Mouse (Mus musculus): ENCODE measurements around the gene Tesk2.
A peak's percentile ranks its signal among the peaks of the same experiment; 100 is the strongest.
"Not testable (repeated sequence)": the region's sequence is repeated elsewhere in the genome, so short reads cannot be mapped to it uniquely, and the experiment has no call there.

The Tesk2 gene

DNA sequence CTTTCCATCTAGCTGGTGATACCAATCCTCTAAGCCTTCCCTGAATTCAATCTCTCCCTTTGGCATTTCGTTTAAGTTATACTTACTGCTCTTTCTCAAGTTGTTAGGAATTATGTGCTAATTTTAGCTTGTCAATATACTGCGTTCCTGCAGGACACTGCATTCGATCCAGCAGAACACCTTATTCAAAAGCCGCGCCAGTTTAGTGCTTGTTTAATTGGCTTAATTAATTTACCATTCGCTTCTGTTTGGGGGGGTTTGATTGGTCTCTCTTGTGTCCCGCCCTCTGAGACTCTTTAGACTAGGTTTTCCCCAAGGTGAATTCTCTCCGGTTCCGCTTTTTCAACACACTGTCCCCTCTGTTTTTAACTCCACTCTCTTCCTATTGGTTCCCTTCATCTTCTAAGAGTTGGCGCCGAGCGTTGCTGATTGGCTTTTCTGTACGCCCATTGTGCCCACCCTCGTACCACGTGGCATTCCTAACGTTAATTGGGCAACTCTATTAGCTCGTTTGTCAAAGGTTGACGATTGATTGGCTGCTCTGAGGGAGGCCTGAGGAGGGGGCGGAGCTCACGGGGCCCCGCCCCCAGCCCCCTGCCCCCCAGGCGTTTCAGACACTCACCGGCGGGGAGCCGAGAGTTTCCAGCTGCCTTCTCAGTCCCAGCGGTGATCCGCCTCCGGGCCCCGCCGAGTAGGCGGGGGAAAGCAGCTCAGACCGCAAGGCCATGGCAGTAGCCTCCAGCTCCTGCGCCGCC lies at the start of gene Tesk2:
Gene Tesk2 (plus strand): TSS at position 606 of the 755 bp plus-strand sequence.
- DNase-seq (ENCODE audit: low spot score) = peak; percentile 79

DNA sequence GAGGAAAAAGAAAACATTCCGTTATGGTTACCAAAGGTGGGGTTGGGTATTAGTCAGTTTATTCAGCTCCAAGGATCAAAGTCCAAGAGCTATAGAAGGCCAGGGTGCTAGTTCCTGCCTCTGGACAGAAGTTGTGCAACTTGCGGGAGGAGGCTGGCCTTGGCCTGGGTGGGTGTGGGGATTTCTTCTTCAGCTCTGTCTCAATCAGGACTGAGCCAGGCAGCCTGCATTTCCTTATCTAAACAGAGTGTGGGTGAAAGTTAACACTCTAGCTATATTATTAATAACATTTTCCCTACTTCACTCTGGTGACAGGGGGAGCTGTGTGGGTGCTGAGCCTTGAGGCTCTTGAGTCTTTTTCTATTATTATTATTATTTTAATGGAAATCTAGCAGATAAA lies 48.0 kb upstream of the Tesk2 start:
- peak; percentile 28 for DNase-seq (ENCODE audit: low spot score)

DNA sequence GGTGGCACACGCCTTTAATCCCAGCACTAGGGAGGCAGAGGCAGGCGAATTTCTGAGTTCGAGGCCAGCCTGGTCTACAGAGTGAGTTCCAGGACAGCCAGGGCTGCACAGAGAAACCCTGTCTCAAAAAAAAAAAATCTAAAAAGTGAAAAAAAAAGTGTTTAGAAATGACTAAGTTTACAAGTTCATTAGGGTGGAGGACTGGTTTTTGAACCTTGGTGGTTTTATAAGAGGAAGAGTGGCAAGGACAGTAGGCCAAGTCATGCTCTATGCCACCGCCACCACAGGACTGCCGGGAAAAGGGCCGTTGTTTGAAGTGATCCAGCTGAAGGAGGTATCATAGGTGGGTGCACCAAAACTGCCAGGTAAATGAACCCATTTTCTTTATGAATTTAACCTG lies 46.0 kb upstream of the Tesk2 start:
- DNase-seq (ENCODE audit: low spot score) = not testable (repeated sequence)

DNA sequence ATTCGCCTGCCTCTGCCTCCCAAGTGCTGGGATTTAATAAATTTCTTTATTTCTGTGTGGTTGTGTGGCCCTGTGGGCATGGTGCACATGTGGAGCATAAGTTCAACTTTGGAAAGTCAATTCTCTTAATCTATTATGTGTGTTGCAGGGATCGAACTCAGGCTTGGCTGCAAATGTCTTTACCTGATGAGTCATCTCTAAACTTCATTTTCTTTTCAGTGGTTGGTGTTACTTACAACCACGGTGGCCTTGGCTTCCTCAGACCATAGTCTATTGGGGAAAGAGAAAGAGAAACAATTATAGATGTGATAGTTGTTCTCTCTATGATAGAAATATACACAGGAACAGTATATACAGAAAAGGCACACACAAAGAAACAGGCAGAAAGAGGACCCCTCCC lies 44.7 kb upstream of the Tesk2 start:
- DNase-seq (ENCODE audit: low spot score) = no peak

DNA sequence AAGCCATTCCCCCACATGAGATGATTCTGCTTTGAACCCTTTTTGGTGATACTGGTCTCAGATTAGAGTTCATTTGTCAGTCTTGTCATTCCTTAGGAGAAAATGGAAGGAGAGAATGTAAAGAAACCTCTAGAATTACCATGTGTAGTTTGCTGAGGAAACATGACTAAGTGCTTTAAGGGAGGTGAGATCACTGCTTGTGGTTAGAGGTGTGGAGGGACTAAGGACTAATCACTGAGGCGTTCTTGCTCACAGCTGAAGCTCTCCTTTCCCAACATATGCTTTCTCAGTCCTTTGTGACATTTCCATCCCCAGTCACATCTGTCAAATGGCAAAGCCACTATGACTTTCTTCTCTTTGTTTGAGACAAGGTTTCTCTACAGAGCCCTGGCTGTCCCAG lies 42.9 kb upstream of the Tesk2 start:
- DNase-seq (ENCODE audit: low spot score) = no peak

DNA sequence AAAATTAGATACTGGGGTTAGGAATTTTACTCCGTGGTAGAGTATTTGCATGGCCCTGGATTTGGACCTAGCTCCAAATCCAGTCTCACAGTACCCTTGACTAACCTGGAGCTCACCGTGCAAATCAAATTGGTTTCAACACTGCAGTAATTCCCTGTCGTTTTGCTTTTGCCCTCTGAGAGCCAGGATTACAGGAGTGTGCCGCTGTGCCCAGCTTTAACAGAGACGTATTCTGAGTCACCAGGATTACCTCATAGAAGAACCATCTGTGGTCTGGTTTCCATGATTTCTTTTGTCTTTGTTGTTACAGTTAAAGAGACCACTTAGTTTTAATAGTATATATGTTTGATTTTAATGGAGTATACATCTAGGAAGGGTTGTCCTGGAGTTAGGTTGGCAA lies 41.6 kb upstream of the Tesk2 start:
- no peak for DNase-seq (ENCODE audit: low spot score)

DNA sequence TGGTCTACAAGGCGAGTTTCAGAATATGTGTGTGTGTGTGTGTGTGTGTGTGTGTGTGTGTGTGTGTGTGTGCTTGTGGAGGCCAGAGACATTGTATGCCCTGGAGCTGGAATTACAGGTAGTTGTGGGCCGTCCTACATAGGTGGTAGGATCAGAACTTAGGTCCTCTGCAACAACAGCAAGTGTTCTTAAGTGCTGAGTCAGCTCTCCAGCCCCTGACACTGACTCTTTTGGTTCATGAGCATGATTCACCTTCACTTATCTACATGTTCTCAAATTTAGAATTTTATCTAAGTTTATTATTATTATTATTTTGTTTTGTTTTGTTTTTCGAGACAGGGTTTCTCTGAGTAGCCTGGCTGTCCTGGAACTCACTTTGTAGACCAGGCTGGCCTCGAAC lies 40.2 kb upstream of the Tesk2 start:
- DNase-seq (ENCODE audit: low spot score) = not testable (repeated sequence)

DNA sequence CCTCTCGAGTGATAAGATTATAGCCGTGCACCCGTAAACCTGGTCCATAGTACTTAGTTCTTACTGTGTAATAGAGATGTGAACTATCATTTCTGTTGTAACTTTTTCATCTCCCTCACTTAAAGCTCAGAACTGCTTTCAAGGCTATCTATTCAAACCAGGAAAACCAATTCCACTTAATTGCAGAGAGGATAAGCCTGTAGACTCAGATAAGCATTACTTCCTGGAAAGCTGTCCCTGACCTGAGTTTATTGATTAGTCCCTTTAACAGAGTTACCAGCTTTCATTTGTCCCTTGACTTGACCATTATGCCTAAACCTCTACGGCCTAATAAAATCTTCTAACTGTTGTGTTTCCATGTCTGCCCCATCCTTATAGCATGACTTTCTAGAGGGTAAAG lies 36.8 kb upstream of the Tesk2 start:
- no peak for DNase-seq (ENCODE audit: low spot score)

DNA sequence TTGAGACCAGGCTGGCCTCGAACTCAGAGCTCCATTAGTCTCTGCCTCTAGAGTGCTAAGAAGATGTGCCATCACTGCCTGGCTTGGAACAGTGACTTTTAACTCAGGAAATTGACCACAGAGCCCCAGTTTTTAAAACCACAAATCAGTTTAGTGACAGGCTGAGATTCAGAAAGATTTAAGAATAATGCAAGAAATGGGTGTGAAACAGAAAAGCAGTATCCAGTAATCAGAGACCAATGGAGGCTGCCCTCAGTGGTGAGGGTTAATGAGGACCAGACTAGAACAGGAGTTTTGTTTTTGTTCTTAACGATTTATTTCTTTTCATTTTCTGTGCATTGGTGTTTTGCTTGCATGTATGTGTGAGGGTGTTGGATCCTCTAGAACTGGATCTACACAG lies 36.1 kb upstream of the Tesk2 start:
- DNase-seq (ENCODE audit: low spot score) = no peak

DNA sequence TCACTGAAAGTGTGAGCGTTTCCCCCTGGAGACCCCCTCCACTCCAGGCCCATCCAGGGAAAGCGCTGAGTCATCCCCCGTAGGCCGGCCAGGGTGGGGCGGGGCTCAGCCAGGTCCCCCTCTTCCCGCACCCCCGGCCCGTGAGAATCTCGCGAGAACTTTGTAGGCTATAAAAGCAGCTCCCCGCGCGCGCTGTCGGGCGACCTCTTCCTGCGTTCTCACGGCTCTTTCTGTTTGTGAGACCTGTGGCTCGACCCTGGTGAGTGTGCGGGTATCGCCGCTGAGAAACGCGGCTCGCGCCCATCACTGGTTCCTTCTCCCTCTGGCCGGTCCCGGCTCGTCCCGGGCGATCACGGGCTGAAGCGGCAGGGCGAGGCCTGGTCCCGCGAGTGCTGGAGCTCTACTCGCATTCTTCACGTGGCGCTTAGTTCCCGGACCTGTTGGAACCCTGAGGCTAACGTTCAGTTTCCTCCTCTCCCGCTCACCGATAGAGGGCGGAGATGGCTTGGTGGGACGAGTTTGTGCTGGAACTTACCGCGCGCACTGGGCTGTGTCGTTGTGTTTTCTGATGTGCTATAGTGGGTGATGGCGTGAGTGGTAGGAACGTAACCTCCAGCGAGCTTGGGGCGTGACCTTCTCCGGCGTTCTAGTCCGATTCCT lies 35.2 kb upstream of the Tesk2 start, which contains the start of gene Prdx1:
Gene Prdx1 (plus strand): TSS at position 143 of the 660 bp plus-strand sequence.
- DNase-seq (ENCODE audit: low spot score) = peak; percentile 99

DNA sequence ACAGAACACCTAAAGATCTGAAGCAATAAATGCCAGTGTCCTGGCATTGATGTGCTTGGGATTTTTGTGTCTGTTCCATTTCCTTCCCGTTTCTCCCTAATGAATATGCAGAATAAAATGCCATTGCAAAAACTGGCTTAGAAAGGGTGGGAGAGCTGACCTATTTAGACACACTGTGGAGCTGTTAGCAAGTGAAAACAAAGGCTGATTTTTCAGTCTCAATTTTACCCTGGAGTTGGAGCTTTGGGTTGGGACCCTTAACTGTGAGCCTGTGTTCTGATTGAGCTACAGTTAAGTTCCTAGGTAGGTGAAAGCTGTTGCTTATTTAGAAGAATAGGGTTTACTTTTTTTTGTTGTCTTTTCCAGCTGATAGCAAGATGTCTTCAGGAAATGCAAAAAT lies 33.7 kb upstream of the Tesk2 start:
- DNase-seq (ENCODE audit: low spot score) = no peak

DNA sequence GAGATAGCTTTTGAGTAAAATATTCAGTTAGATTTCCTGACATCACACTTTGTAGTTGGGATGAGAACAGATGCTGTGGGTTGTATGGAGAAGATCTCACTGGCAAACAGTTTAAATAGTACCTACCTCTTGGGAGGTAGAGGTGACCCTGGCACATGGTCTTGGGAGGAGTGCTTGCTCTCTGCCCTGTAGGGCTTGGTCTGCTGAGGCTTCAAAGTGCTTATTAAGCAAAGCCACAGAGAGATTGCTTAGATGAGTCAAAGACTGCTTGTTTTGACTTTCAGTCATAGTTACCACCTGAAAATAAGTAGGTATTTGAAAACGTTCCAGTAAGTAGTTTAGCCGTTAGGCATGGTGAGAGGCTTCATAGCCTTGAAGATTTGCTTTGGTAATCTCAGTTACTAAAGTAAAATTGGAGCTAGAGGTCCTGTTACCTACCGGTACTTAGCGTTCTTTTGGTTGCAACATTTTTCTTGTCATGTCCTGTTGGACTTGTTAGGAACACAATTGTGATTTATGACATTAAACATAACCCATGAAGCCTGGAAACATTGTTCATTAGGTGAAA lies 31.4 kb upstream of the Tesk2 start:
- DNase-seq (ENCODE audit: low spot score) = no peak

DNA sequence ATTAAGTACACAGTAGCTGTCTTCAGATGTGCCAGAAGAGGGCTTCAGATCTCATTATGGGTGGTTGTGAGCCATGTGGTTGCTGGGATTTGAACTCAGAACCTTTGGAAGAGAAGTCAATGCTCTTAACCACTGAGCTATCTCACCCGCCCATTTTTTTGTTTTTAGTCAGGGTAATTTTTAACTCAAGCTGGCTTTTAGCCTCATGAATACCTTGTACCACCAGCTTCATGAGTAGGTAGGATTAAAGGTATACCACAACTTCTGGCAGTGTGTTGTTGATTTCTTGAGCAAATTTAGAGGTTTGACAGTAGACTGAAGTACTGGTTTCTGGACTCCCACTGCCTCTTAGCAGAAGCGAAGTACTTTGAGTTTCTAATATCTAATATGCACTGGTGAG lies 28.6 kb upstream of the Tesk2 start:
- no peak for DNase-seq (ENCODE audit: low spot score)

DNA sequence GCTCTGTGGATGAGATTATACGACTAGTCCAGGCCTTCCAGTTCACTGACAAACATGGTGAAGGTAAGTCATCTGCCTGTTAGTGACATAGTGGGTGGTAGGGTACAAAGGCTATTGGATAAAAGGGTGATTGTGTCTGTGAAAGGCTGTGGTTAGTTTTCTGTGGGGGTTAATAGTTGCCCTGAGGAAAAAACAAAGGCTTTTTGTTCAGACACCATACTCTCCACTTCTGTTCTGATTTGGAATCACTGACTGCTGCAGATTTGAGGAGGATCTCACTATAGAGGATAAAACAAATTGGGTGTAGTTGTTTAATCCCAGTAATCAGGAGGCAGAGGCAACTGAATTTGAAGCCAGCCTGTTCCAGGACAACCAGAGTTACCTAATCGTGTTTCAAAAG lies 27.0 kb upstream of the Tesk2 start:
- DNase-seq (ENCODE audit: low spot score) = no peak

DNA sequence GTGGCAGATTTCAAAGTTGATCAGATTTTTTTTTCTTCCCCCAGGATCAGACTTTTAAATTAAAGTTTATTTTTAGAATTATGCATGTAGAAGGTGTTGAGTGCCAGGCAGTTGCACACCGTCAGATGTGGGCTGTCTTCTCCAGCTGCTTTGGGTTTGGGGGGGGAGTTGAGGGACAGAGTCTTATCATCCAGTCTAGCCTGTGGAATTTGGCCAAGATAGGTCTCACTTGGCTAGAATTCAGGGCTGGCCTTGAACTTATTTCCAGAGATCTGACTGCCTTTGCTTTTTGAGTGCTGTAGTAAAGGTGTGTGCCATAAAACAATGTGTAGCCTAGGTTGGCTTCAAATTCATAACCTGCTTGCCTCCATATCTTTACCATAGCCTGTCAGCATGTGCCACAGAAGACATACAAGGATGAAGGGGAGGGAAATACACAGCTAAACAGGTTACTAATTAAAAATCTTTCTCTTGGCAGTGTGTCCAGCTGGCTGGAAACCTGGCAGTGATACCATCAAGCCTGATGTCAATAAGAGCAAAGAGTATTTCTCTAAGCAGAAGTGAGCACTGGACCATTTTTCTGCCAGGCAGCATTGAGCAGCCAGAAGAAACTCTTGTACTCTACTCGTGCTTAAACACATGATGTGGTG lies 21.9 kb upstream of the Tesk2 start:
- DNase-seq (ENCODE audit: low spot score) = no peak

DNA sequence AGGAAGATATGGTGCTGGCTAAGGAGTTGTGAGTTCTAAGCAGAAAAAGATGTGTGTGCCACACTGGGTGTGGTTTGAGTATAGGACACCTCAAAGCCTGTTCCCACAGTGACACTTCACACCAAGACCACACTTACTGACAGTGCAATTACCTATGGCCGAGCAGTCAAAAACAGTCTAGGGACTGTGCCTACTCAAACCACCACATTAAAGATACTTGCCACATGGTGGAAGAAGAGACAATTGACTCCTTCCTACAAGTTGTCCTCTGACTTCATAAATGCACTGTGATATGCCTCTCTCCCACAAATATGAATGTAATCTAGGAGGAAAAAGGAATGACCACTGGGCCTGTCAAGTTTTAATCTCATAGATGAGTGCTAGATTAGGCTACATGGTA lies 19.8 kb upstream of the Tesk2 start:
- no peak for DNase-seq (ENCODE audit: low spot score)

DNA sequence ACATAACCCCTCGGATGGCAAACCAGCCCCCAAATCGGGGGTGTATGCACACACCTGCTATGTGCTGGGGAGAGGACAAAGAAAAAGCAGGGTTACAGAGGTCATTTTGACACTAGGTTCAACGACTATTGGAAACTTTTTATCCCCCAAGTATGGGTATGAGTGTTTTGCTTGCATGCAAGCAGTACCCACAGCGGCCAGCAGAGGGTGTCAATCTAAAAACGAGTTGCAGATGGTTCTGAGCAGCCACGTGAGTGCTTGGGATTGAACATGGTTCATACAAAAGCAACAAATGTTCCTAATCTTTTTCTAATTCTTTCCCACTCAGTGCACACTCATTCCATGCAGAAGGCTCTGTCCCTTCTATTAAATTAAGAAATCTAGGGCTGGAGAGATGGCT lies 16.9 kb upstream of the Tesk2 start:
- DNase-seq (ENCODE audit: low spot score) = peak; percentile 81

DNA sequence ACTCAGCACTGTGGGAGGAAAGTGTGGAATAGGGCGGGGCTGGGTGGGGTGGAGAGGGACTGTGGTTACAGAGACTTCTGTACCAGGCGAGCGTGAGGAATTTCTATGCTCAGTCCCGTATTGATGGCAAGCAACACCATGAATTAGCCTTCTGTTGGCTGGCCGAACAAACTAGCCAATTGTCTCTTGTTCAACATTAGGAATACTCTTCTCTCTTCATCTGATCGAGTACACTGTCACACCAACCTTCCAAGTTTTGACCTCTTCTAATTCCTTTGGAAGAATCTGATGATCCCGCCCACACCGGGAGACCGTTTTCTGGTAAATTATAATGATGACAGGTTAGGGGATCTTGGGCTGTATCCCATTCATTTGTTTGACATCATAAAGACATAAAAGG lies 13.1 kb upstream of the Tesk2 start:
- no peak for DNase-seq (ENCODE audit: low spot score)

DNA sequence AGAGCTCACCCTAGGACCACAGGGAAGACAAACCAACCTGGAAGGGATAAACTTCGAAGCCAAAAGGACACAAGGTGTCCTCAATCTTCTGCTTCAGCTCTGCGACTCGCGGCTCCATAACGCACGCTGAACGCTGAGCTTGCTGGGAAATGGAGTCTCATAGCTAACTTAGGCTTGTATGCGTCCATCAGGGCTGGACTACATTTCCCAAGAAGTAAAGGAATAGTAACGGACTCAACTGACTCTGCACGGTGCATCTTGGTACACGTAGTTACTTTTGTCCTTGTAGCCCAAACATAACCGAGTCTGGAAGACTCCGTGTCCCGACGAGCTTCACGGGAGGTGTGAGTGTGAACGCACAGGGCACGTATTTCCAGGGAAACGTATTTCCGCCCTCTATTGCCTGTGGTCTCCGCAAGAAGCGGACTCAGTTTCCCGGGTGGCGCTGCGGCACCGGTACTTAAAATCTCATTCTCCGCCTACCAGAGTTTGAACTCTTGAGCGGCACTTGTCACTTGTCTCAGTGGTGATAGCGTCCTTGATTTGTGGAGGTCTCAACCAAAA lies 12.5 kb upstream of the Tesk2 start, which contains the start of the genes Mmachc and Ccdc163:
Gene Mmachc (minus strand): TSS at position 206 of the 564 bp plus-strand sequence.
Gene Ccdc163 (plus strand): TSS at position 309 of the 564 bp plus-strand sequence.
- peak; percentile 64 for DNase-seq (ENCODE audit: low spot score)

DNA sequence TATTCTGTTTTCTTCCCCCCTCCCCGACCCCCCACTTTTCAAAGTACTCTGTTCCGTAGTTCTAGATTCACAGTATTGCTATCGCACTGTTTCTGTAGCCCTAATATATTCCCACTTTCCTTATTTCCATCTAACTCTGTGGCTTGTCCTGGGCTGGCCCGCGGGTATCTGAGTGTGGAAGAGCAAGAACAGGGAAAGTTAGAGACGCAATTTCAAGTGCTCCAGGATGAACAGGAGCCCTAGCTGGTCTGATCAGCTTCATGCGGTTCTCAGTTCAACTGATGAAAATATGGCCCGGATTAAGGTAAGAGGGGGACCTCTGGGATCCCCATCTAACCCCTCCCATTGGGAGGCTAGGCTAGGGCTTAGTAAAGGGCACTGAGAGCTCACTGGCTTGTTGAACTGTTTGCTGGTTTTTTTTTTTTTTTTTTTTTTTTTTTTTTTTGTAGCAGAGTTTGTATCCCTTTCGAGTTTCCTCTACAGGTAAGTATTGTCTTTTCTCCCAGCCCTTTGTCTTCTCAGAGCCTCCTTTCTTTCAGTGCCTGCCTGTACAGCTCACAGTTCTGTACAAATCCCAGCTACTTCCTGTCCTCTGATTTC lies 11.9 kb upstream of the Tesk2 start:
- no peak for DNase-seq (ENCODE audit: low spot score)

DNA sequence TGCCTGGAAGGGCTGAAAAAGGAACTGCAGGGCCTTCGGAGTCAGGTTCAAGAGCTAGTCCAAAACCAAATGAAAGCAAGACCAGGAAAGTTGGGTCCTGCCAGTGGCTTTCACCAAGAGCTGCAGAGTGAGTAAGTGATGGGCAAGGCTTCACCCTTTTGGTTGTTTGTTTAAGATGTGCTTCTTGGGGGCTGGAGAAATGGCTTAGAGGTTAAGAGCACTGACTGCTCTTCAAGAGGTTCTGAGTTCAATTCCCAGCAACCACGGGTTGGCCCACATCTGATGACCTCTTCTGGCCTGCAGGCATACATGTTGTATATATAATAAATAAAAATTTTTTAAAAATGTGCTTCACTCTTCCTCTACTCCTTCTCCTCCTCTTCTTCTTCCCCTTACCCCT lies 10.6 kb upstream of the Tesk2 start:
- no peak for DNase-seq (ENCODE audit: low spot score)

DNA sequence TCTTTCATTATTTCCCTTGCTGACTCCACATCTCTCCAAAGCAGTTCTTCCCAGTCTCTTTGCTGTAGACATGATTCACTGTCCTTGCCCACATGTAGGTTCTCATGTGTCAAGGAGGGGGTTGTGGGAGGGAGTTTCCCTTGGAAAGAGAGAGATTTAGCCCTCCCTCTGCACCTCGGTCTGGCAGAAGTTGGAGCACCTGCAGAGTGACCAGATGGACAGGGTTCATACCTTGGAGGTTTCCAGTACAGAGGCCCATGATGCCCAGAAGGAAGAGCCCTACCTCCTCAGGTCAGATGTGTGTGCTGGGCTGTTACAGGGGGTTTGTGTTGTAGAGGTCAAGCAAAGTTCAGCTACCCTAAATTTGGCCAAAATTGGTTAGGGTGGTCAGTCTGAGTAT lies 8.2 kb upstream of the Tesk2 start:
- DNase-seq (ENCODE audit: low spot score) = no peak
